Mouse (Mus musculus): Measurements from ENCODE around the gene Rps24.

GRCm38 (mm10) chr14:24525677-24526415 lies 38.9 kb downstream of the Rps24 start:
- TF ChIP-seq CTCF (IDR thresholded peaks at IDR 0.05; ENCODE audit: low read depth): no peak
- TF ChIP-seq EP300 (IDR thresholded peaks at IDR 0.05; ENCODE audit: low read depth): no peak

Data from liver, postnatal 0 days (tissue).